Mouse (Mus musculus) lung, adult 2 months (tissue): Measurements from ENCODE around the gene Gtf2ird1.

Experiments
- CTCF ChIP-seq: fragments of 200-500 bp; IDR thresholded peaks from 2 replicates; pipeline ENCODE4 v1.5.1; 2011; ENCODE audit warnings: mild to moderate bottlenecking, low read length, control low read depth; ENCODE audit not compliant: insufficient read depth
- POLR2A ChIP-seq: fragments of 200-500 bp; IDR thresholded peaks from 2 replicates; pipeline ENCODE4 v1.6.1; 2011; ENCODE audit warnings: low read depth, mild to moderate bottlenecking, control low read depth, low read length, borderline replicate concordance; ENCODE audit errors: extremely low read depth

DNA sequence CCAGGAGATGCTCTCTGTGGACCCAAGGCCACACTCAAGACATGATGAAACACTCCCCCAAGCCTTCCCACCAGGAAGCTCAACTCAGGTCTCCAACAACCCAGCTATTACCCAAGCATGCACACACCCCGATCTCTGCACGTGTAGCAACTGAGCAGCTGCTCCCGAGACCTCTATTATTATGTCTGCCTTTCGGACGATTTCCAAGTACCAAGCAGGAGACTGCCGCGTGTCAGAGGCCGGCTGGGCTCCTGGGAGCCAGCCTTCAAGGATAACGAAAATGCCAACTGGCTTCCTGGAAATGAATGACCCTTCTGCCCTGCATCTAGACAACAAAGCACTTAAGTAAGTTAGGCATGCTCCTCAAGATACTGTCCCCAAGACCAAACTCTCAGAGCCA lies 2.1 kb downstream of the Gtf2ird1 start:
- TF ChIP-seq CTCF (no peak), POLR2A (no peak)
